ENCODE assay signal across 8 mouse cellular contexts in the genomic region with DNA sequence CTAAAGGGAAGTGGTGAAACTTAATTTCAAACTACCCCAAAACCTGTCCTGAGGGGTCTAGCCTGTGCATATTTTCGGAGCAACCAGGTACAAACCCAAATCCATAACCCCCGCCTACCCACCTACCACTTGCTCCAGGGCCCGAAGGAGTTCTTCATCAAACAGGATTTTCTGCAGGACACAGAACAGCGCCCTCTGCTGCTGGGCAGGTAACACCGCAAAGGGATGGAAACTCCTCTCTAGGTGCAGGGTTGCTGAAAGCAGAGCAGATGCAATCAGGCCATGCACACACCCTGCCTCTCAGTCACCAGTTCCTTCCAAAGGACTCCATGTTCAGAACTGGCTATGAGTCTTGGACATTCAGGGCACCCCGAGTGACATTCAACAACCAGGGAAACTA. TPM values are rescaled to one million over a fixed set of nuclear protein-coding genes. Genes with fewer than 3 reads are reported as not detected.
DNase-seq lines count a peak whose midpoint lies in the region; ATAC-seq lines count a peak whose summit lies in the region.

No protein-coding gene starts in this region.

- H3K4me3 ChIP-seq in hindbrain, embryonic 14.5 days (replicated peaks; ENCODE audit: low read length) = no peak overlapping the region

- intact Hi-C loops in heart, postnatal 25 days (cut with DNase I) = no loop called here

- 62% methylated on average over 6 of the region's 6 CpGs for whole genome bisulfite sequencing in hindbrain, embryonic 14.5 days

- H3K9me3 ChIP-seq in hindbrain, embryonic 14.5 days (ENCODE audit: control insufficient read depth, low read length) = no peaks in the 10 kb centered on the region

- no peaks in the 10 kb centered on the region for H3K27me3 ChIP-seq in hindbrain, embryonic 14.5 days (ENCODE audit: control insufficient read depth, insufficient read depth, low read length)

- no peak overlapping the region for H3K9ac ChIP-seq in hindbrain, embryonic 14.5 days

- peaks cover 23% of the 10 kb centered on the region for H3K36me3 ChIP-seq in hindbrain, embryonic 14.5 days (replicated peaks; ENCODE audit: control insufficient read depth, insufficient read depth)

- ATAC-seq in inflammation-experienced regulatory T-cells, adult 6 months = peak; percentile 46
- ATAC-seq in monocyte, adult 5-6 weeks (replicated peaks; ENCODE audit: insufficient number of reproducible peaks, low FRiP score, low TSS enrichment, poor library complexity, severe bottlenecking) = 0 out of 2 replicates have a peak, but pooled peaks have one; percentile 30
- ATAC-seq in hindbrain, embryonic 14.5 days (ENCODE audit: low FRiP score) = no peak

- no peak overlapping the region for H3K4me2 ChIP-seq in hindbrain, embryonic 14.5 days (replicated peaks)

- no peak overlapping the region for H3K27ac ChIP-seq in hindbrain, embryonic 14.5 days

- DNase-seq in heart, adult 8-10 months (ENCODE audit: low spot score) = peak; percentile 7
- no peak for DNase-seq in heart, postnatal 25 days (ENCODE audit: low spot score)
- peak; percentile 33 for DNase-seq in urinary bladder, postnatal 14 days (ENCODE audit: low spot score)
- DNase-seq in urinary bladder, adult 2 months (ENCODE audit: low spot score) = no peak
- DNase-seq in cerebellum, postnatal 14 days = peak; percentile 45 to 59
- no peak for DNase-seq in hindbrain, embryonic 14.5 days (ENCODE audit: low spot score)

- no peaks in the 10 kb centered on the region for H3K4me1 ChIP-seq in hindbrain, embryonic 14.5 days (replicated peaks; ENCODE audit: control insufficient read depth, insufficient read depth, low read length)

RNA-seq across cellular contexts. Expression of a gene that starts 42.8 kb away (rescaled TPM):
- total RNA-seq in heart, adult 8-10 months (2022) = under 1 TPM; 0.27 to 0.75 (median 0.55) TPM
- under 1 TPM; 0.34 to 0.49 TPM for total RNA-seq in heart, postnatal 25 days (2021)
- polyA plus RNA-seq in urinary bladder, adult 2 months (2012; rRNA removed) = 4.1 and 5.2 TPM in 2 replicates
- 10 to 100 TPM; 13.9 to 18.5 (median 15.4) TPM for polyA plus RNA-seq in inflammation-experienced regulatory T-cells, adult 6 months (2017; shearing (Covaris generic))
- 6.6 to 13.2 TPM (median 9.0 TPM) in 3 replicates for total RNA-seq in monocyte, adult 5-6 weeks (2017)
- 78.3 and 83.8 TPM in 2 replicates for polyA plus RNA-seq in hindbrain, embryonic 14.5 days (2014; fragmentation: Nextera tagmentation; extraction: Ambion mirVana)

Comparison
In these comparisons a context has a peak if more than half of its experiments do, and no peak if none do; other contexts are left out.
1. DNase-seq: peak in heart, adult 8-10 months (single experiment), urinary bladder, postnatal 14 days (single experiment) and cerebellum, postnatal 14 days (2 of 2); none in heart, postnatal 25 days (single experiment), urinary bladder, adult 2 months (single experiment) and hindbrain, embryonic 14.5 days (single experiment).